Mouse (Mus musculus) ovary, postnatal 14 days (tissue): ENCODE results near the gene Arl10.

Source experiments
- DNase-seq: peaks from one replicate; pipeline ENCODE4 v3.0.0; 2022; ENCODE audit warnings: low spot score

Arl10 gene

GRCm38 (mm10) chr13:54616998-54617397 is 42.2 kb downstream of the Arl10 start:
- no peak for DNase-seq

DNA sequence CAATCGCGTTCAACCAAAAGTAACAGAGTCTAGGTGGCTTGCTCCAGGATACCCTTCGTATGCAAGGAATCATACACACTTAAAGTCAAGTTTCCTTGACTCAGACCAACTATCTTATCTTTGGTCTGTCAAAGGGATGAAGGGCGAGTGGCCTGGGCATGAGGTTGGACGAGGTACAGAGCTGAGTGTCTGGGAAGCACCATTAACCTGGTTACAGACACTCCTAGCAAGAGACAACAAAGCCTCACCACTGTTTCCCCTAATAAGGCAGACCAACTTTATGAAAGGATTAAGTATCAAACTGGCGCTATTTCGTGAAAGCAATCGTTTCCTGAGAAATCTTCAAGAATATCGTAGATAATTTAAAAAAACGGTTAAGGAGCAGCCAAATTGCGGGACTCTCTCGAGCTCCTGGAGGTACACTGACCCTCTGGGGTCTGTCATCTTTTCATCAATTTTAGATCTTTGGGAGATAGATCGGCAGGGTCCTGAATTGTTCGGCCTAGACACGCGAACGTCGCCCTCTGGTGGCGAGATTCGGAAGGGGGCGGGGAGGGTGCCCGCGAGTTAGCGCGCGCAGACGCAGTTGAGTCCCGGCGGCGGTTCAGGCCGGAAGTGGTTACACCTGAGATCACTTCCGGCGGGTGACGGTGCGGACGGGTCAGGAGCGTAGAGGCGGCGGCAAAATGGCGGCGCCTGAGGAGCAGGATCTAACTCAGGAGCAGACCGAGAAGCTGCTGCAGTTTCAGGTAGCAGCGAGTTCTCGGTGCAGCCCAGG is 46.5 kb downstream of the Arl10 start, which contains the start of gene Faf2:
TSS of gene Faf2 (plus strand) at position 630 of the 778 bp plus-strand sequence.
- DNase-seq: peak; percentile 98

DNA sequence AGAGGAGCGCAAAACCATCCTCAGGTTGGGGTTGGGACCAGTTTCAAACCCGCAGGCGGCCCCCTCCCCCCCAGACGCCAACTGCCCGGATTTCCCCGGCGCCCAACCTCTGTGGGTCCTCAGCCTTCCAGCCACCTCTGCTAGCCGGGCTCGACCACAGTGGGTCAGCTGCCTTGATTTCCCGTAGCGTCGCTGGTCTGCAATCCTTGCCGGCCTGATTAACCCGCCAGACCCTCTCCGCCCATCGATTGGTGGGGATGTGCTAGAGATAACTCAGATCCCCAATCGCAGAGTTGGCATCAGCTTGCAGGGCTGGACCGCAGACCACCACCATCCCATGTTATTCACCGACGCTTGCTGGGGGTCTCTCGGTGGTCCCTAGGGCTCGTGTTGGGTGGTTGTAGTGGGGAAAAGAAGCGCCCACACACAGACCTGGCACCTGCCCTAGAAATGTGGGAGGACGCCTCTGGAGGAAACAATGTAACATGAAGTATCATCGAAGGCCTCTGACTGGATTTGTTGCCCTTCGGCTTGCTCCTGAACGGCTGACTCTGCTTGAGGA is 47.2 kb downstream of the Arl10 start:
- DNase-seq: peak; percentile 13

DNA sequence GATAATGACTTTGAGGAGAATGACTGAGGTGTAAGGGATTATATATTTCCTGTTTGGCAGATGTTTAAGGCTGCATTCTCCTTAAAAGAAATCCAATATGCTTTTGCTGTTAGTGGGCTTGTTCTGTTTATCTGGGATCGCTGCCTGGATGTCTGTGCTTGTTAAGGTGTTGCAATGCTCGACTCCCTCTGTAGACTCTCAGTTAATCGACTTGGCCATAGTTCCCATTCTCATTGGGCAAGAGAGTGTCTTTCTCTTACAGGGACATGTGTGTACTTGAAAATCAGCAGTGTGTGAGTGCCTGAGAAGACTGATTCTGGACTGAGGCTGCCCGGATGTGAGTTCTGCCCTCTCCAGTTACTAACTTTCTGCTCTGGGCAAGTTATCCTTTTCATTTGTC is 54.3 kb downstream of the Arl10 start:
- DNase-seq: no peak
